Mouse (Mus musculus): Measurements from ENCODE around the gene Cnp.

DNA sequence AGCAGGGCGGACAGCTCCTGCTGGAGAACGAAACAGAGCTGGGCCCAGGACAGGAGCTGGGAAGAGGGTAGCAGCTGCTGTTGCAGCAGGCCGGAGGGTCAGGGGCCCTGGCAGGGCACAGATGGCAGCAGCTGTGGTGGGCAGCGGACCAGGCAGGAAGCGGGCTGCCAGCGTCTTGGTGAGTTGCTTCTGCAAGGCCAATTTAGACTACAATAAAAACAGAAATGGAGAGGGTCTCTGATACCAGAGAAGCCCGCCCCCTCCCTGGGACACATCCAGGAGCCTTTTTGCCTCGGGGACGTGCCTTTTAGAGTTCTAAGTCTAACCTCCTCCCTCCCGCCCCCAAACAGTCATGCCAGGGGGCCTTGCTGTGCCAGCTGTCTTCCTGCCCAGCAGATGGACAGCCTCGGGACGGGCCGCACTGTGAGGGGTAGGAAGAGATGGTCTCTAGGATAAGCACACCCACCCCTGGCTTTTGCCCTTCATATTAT is 54.2 kb downstream of the Cnp start:
- TF ChIP-seq CTCF (IDR thresholded peaks at IDR 0.05; ENCODE audit: low read depth, low read length) (no peak), TAL1 (conservative IDR thresholded peaks at IDR 0.05; ENCODE audit: low read depth, low read length) (no peak)
